Mouse (Mus musculus): ENCODE measurements around the gene Rec8. TPM values are rescaled to one million over a fixed set of nuclear protein-coding genes. Genes with fewer than 3 reads are reported as not detected.

Rec8 gene
- polyA plus RNA-seq, 1 experiment from 2014 or later = 4.2 TPM

DNA sequence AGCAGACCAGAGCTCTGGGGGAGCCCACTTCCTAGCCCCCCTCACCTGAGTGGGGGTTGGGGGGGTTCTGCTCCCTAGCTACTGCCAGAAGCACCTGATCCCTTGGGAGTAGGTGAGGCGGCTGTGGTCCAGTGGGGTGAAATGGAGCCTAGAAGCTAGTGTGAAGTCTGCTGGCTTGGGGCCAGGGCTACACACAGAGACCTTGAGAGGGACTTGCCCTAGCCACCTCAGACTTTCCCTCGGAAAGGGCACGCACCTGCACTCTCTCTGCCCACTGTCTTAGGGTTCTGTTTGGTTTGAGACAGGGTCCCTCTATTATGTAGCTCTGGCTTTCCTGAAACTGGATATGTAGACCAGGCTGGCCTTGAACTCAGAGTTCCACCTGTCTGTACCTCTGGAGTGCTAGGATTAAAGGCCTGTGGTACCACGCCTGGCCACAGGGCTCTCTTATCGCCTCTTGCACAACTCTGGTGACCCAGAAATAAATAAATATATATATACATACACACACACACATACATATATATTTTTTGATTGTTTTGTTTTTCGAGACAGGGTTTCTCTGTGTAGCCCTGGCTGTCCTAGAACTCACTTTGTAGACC, 39.1 kb upstream of the Rec8 start:
- ATAC-seq (replicated peaks; ENCODE audit: insufficient number of reproducible peaks, low FRiP score, low TSS enrichment, low read depth) (peak; percentile 53), DNase-seq (ENCODE audit: low spot score) (no peak)
- Histone ChIP-seq H3K27ac (replicated peaks; ENCODE audit: low read depth, low read length) (peak overlapping the region; percentile 48; the same call in 1 of the 2 replicates), H3K4me2 (ENCODE audit: low read depth, low read length) (peak overlapping the region; percentile 81), H3K4me1 (ENCODE audit: control insufficient read depth, insufficient read depth, low read length) (peaks cover 4% of the 10 kb centered on the region; the same call in 1 of the 2 replicates), H3K27me3 (ENCODE audit: control insufficient read depth, insufficient read depth, low read length) (no peaks in the 10 kb centered on the region), H3K4me3 (ENCODE audit: low read depth, low read length) (peak overlapping the region; percentile 52), H3K9me3 (replicated peaks; ENCODE audit: control insufficient read depth, low read length) (no peaks in the 10 kb centered on the region), H3K36me3 (replicated peaks; ENCODE audit: control insufficient read depth, insufficient read depth, low read depth, low read length) (no peaks in the 10 kb centered on the region), H3K9ac (replicated peaks; ENCODE audit: low read length) (peak overlapping the region; percentile 83)
- 33% methylated on average over 6 of the region's 6 CpGs for WGBS

DNA sequence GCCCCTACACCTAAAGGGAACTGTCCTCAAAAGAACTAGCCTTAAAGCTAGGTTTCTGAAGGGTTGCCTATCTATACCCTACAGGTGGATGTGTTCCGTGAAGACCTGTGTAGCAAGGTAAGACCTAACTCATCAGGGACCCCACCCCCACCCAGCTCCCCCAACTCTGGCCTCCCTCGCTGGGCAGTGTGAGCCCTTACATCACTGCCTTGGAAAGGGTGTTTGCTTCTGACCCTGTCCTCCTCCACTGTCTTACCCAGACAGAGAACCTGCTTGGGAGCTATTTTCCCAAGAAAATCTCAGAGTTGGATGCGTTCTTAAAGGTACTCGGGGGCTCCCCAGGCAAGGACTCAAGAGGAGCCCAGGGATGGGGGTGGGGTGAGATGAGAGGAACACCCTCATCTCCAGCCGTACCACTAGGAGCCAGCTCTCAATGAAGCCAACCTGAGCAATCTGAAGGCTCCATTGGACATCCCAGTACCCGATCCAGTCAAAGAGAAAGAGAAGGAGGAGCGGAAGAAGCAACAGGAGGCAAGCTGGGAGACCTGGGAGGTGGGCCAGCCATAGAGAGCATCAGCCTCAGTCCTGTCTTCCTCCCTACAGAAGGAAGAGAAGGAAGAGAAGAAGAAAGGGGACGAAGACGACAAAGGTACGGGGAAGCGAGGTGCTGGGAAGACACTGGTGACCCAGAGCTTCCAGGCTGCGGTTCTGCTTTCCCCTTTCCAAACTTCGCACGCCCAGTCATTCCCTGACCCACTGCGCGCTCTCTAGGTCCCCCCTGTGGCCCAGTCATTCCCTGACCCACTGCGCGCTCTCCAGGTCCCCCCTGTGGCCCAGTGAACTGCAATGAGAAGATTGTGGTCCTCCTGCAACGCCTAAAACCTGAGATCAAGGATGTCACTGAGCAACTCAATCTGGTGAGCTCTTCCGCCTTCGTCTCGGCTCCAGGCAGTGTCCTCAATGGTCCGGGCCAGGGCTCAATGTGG, 38.0 kb upstream of the Rec8 start:
- H3K9me3 ChIP-seq (replicated peaks; ENCODE audit: control insufficient read depth, low read length) = no peaks in the 10 kb centered on the region
- no peaks in the 10 kb centered on the region for H3K36me3 ChIP-seq (replicated peaks; ENCODE audit: control insufficient read depth, insufficient read depth, low read depth, low read length)
- H3K9ac ChIP-seq (replicated peaks; ENCODE audit: low read length) = no peak overlapping the region
- DNase-seq (ENCODE audit: low spot score) (no peak), ATAC-seq (replicated peaks; ENCODE audit: insufficient number of reproducible peaks, low FRiP score, low TSS enrichment, low read depth) (no peak)
- 86% methylated on average over 23 of the region's 23 CpGs for WGBS
- H3K4me3 ChIP-seq (ENCODE audit: low read depth, low read length) = no peak overlapping the region
- H3K4me2 ChIP-seq (ENCODE audit: low read depth, low read length) = no peak overlapping the region
- H3K4me1 ChIP-seq (ENCODE audit: control insufficient read depth, insufficient read depth, low read length) = peaks cover 4% of the 10 kb centered on the region
- H3K27ac ChIP-seq (replicated peaks; ENCODE audit: low read depth, low read length) = no peak overlapping the region
- H3K27me3 ChIP-seq (ENCODE audit: control insufficient read depth, insufficient read depth, low read length) = no peaks in the 10 kb centered on the region

DNA sequence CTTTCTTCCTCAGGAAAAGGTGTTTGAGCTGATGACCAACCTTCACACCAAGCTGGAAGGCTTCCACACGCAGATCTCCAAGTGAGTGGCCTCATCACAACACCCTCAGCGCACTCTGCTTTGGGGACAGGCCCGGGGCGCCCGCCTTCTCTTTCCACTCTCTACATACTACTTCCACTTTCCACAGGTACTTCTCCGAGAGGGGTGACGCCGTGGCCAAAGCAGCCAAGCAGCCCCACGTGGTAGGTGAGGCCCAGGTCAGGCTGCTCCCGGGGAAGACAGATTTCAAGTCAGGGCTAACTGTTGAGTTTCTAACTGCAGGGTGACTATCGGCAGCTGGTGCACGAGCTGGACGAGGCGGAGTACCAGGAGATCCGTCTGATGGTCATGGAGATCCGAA, 37.1 kb upstream of the Rec8 start:
- Histone ChIP-seq H3K36me3 (replicated peaks; ENCODE audit: control insufficient read depth, insufficient read depth, low read depth, low read length) (no peaks in the 10 kb centered on the region), H3K4me2 (ENCODE audit: low read depth, low read length) (no peak overlapping the region), H3K9ac (replicated peaks; ENCODE audit: low read length) (no peak overlapping the region), H3K4me3 (ENCODE audit: low read depth, low read length) (no peak overlapping the region), H3K27me3 (ENCODE audit: control insufficient read depth, insufficient read depth, low read length) (no peaks in the 10 kb centered on the region), H3K27ac (replicated peaks; ENCODE audit: low read depth, low read length) (no peak overlapping the region), H3K4me1 (ENCODE audit: control insufficient read depth, insufficient read depth, low read length) (peaks cover 4% of the 10 kb centered on the region), H3K9me3 (replicated peaks; ENCODE audit: control insufficient read depth, low read length) (no peaks in the 10 kb centered on the region)
- no peak for DNase-seq (ENCODE audit: low spot score)
- 94% methylated on average over 16 of the region's 16 CpGs for WGBS
- ATAC-seq (replicated peaks; ENCODE audit: insufficient number of reproducible peaks, low FRiP score, low TSS enrichment, low read depth) = no peak

DNA sequence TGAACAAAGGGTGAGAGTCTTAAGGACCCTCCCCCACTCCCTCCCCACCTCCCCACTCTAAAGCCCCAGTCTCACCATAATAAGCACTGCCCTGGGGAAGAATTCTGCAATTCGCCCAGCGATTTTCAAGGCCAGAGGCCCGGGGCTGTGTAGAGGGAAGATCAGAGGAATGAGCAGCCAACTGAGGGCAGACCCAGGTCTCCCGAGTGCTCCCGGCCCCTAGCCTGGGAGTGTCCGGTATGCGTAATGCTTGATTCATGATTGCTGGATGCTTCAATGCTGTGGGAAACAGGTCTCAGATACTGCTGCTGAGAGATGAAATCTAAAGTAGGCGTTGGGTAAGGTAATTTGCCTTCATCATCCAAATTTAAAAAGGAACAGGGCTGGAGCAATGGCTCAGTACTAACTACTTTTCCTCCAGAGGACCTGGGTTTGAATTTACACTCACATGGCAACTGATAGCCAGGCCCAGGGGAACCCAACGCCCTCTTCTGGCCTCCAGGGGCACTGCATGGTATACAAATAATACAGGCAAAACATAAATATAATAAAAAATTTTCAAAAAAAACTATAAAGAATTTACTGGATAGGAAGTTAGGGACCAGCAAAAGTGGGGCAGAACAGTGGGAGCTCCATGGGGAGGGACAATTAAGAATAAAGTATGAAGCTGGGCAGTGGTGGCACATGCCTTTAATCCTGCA, 35.7 kb upstream of the Rec8 start:
- Histone ChIP-seq H3K9me3 (replicated peaks; ENCODE audit: control insufficient read depth, low read length) (no peaks in the 10 kb centered on the region), H3K4me3 (ENCODE audit: low read depth, low read length) (no peak overlapping the region), H3K4me2 (ENCODE audit: low read depth, low read length) (no peak overlapping the region), H3K27me3 (ENCODE audit: control insufficient read depth, insufficient read depth, low read length) (no peaks in the 10 kb centered on the region), H3K4me1 (ENCODE audit: control insufficient read depth, insufficient read depth, low read length) (peaks cover 4% of the 10 kb centered on the region), H3K27ac (replicated peaks; ENCODE audit: low read depth, low read length) (no peak overlapping the region), H3K9ac (replicated peaks; ENCODE audit: low read length) (no peak overlapping the region), H3K36me3 (replicated peaks; ENCODE audit: control insufficient read depth, insufficient read depth, low read depth, low read length) (no peaks in the 10 kb centered on the region; the same call in 1 of the 2 replicates)
- WGBS = 73% methylated on average over 9 of the region's 9 CpGs
- no peak for ATAC-seq (replicated peaks; ENCODE audit: insufficient number of reproducible peaks, low FRiP score, low TSS enrichment, low read depth)
- DNase-seq (ENCODE audit: low spot score) = no peak

GRCm38 (mm10) chr14:55584303-55584701, 33.5 kb upstream of the Rec8 start:
- Histone ChIP-seq H3K27ac (replicated peaks; ENCODE audit: low read depth, low read length) (no peak overlapping the region), H3K27me3 (ENCODE audit: control insufficient read depth, insufficient read depth, low read length) (no peaks in the 10 kb centered on the region), H3K4me1 (ENCODE audit: control insufficient read depth, insufficient read depth, low read length) (no peaks in the 10 kb centered on the region; the same call in 1 of the 2 replicates), H3K4me3 (ENCODE audit: low read depth, low read length) (peak overlapping the region; percentile 43), H3K36me3 (replicated peaks; ENCODE audit: control insufficient read depth, insufficient read depth, low read depth, low read length) (no peaks in the 10 kb centered on the region; the same call in 1 of the 2 replicates), H3K4me2 (ENCODE audit: low read depth, low read length) (peak overlapping the region; percentile 89), H3K9me3 (replicated peaks; ENCODE audit: control insufficient read depth, low read length) (no peaks in the 10 kb centered on the region), H3K9ac (replicated peaks; ENCODE audit: low read length) (no peak overlapping the region; the same call in 1 of the 2 replicates)
- ATAC-seq (replicated peaks; ENCODE audit: insufficient number of reproducible peaks, low FRiP score, low TSS enrichment, low read depth) (no peak), DNase-seq (ENCODE audit: low spot score) (no peak)
- 40% methylated on average over 5 of the region's 5 CpGs for WGBS

DNA sequence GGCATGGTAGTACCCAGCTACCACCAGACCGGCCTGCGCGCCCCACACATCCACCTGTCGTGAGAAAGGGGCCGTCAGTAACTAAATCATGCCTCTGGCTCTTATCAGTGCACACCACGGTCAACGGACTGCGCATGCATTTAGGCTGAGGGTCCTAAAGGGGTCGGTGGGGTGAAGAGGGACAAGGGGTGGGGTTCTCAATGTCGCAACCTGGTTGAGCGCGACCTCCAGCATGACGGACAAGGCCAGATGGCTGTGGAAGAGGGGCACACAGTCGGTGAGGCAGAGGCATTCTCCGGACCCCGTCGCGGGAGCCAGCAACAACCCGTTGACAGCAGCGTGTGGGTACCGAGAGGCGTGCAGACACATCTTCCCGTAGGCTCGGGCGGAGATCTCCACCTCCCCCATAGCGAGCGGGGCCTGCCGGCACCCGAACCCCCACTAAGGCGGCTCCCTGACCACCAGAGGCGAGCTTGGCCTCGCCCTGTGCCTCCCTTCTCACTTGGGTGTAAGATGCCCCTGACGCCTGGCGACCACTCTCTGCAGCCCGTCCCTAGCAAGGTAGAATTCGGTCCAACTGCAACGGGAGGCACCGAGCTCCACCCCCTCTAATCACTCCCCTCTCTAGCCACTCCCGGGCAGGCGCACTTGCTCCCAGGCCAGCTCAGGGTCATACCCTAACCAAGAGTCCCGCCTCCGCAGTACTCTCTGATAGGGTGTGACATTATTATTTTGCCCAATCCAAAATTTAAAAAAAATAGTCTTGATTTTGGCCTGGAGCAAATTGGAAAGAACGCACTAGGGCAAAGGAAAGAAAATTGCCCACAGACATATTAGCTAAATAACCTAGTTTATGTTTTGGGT, 32.9 kb upstream of the Rec8 start, which contains the start of gene Emc9:
TSS of gene Emc9 (minus strand) at position 601 of the 864 bp plus-strand sequence.
- no peaks in the 10 kb centered on the region for H3K27me3 ChIP-seq (ENCODE audit: control insufficient read depth, insufficient read depth, low read length)
- peak within 1 kb of the TSS; percentile 66 for H3K9ac ChIP-seq (replicated peaks; ENCODE audit: low read length)
- DNase-seq (ENCODE audit: low spot score) = peak; percentile 54
- H3K4me3 ChIP-seq (ENCODE audit: low read depth, low read length) = peak within 1 kb of the TSS; percentile 43
- WGBS = 2% methylated on average over 43 of the region's 43 CpGs
- no peaks in the 10 kb centered on the region; the same call in 1 of the 2 replicates for H3K36me3 ChIP-seq (replicated peaks; ENCODE audit: control insufficient read depth, insufficient read depth, low read depth, low read length)
- H3K9me3 ChIP-seq (replicated peaks; ENCODE audit: control insufficient read depth, low read length) = no peaks in the 10 kb centered on the region
- peak; percentile 63; the same call in 1 of the 2 replicates for ATAC-seq (replicated peaks; ENCODE audit: insufficient number of reproducible peaks, low FRiP score, low TSS enrichment, low read depth)
- 0 out of 2 replicates have a peak within 1 kb of the TSS, but pooled peaks have one; percentile 8 for H3K27ac ChIP-seq (replicated peaks; ENCODE audit: low read depth, low read length)
- peak within 1 kb of the TSS; percentile 89 for H3K4me2 ChIP-seq (ENCODE audit: low read depth, low read length)
- no peaks in the 10 kb centered on the region; the same call in 1 of the 2 replicates for H3K4me1 ChIP-seq (ENCODE audit: control insufficient read depth, insufficient read depth, low read length)

- Histone ChIP-seq H3K27ac (replicated peaks; ENCODE audit: low read depth, low read length) (no peak overlapping the region), H3K4me3 (ENCODE audit: low read depth, low read length) (no peak overlapping the region), H3K9me3 (replicated peaks; ENCODE audit: control insufficient read depth, low read length) (no peaks in the 10 kb centered on the region), H3K36me3 (replicated peaks; ENCODE audit: control insufficient read depth, insufficient read depth, low read depth, low read length) (no peaks in the 10 kb centered on the region; the same call in 1 of the 2 replicates), H3K4me1 (ENCODE audit: control insufficient read depth, insufficient read depth, low read length) (no peaks in the 10 kb centered on the region; the same call in 1 of the 2 replicates), H3K27me3 (ENCODE audit: control insufficient read depth, insufficient read depth, low read length) (no peaks in the 10 kb centered on the region), H3K9ac (replicated peaks; ENCODE audit: low read length) (no peak overlapping the region), H3K4me2 (ENCODE audit: low read depth, low read length) (no peak overlapping the region)
- 62% methylated on average over 6 of the region's 6 CpGs for WGBS
- no peak for ATAC-seq (replicated peaks; ENCODE audit: insufficient number of reproducible peaks, low FRiP score, low TSS enrichment, low read depth)
- no peak for DNase-seq (ENCODE audit: low spot score)
Observed at GRCm38 (mm10) chr14:55585566-55585960, 32.3 kb upstream of the Rec8 start.
